Mouse (Mus musculus): Measurements from ENCODE around the gene Disp2.

The Disp2 gene

DNA sequence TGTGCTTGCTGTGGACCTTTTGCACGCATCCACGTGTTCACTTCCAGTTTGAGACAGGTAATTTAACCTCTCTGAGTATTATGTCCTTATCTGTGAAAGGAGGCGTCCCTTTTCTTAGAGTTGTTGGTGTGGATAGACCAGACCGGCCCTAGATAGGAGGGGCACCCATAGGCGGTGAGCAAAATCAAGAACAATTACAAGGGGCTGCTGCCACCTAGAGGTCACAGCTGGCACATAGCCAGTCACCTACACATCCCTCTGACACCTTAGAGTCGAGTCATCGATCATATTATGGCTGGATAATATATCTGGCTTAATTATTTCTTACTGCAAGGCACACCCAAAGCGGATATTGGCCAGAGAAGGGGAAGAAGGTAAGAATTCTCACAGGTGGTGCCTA is 19.7 kb upstream of the Disp2 start:
- peak; percentile 45 to 70 for DNase-seq

DNA sequence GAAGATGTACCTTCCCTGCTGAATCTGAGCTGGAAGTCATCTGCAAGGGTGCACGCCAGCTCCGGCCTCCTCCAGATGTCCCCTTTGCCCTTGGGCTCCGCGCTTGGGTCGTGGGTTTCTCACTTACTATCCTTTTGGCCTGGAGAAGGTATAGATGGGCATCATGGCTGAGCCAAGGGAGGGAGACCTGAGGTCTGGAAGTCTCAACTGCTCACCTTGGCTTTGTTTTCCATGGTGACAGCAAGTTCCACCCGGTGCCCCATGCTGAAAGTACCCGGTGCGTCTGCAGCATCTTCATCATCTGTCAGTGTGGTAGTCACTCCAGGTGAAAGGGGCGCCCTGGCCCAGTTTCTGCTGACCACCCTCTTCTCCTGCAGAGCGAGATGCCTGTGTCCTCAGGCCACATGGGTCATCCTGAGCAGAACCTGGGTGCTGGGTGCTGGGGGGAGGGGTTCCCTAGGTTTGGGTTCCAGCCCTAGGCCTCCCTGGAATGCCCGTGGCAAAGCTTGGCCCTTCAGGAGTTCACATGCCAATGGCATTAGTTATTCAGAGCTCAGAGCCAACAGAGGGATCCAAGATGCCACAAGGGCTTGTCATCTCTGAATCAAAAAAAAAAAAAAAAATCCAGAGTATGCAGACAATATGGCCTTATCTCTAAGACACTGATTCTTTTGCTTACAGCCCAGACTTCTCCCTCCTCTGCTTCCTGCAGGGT is 19.1 kb upstream of the Disp2 start:
- DNase-seq = peak in 1 of 2 experiments; percentile 13

DNA sequence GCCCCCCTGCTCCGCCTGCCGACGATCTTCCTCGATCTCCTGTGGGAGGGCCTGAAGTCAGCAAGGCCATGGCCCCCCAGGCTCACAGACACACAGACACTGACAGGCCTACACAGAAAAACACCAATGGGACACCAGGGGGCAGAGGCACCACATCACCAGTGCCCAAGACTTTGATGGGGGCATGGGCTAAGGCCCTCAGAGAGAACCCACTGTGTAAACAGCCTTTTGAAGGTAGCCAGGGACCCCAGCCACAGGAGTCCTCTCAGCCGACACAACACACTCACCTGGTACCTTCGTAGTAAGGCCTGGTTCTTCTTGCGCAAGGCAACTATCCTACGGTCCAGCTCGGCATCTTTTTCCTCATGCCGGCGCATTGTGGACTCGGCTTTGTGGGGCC is 18.2 kb upstream of the Disp2 start:
- DNase-seq = peak in 1 of 2 experiments; percentile 36

DNA sequence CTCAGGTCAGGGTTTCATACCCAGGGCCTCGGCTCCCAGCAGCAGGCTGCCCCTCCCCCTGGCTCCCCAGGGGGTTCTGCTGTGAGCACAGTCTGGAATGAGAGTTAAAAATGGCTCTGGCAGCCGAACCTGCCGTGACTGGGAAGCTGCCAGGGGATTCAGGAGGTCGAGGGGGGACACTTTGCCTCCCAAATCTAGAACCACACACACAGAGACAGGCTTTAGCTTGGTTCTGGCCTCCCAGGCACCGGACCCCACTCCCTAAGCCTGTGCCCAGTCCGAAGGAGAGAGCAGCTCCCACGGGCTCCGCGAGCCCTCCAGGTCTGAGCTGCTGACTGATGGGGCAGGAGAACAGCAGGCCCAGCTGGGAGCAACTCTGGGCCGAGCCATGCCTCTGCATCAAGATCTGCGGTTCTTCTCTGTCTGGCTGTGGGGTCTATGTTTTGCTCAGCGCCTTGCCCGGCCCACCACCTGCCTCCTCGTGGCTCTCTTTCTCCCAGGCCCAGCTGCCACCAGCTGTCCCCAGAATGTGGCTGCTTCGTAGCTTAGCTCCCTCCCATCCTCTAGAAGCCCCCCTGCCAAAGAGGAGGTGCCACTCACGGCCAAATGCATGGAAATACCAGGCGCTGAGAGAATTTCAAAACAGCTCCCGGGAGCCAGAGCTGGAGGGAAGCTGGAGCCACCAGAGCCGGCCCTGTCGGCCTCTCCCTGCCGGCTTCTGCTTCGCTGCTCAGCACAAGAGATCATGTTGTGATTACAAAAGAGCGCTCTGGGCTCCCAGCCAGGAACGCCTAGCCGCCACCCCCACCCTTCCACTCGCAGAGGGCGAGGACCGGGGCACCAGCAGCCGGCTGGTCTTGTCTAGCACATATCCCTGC is 17.4 kb upstream of the Disp2 start, which contains the start of gene Ccdc9b:
Ccdc9b (minus strand) TSS at position 756 of the 878 bp plus-strand sequence.
- DNase-seq = peak; percentile 91 to 93

DNA sequence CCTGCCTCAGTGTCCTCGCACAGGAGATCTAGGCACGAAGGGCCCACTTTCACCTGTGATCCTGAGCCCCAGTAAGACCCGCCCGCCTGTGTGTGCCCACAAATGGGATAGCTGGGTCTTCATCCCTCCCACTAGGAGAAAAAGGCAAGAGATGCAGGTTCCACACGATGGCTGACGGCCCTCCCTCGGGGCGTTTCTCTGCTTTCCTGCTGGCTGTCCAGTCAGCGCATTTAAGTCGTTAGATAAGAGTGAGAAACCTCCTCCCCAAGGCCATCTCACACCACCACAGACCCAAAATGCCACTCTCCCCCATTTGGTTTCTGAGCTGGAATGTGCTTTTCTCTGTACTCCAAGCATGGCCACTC is 16.8 kb upstream of the Disp2 start:
- DNase-seq = no peak

GRCm38 (mm10) chr2:118763469-118763868 is 16.1 kb upstream of the Disp2 start:
- no peak for DNase-seq

GRCm38 (mm10) chr2:118764094-118764831 is 15.3 kb upstream of the Disp2 start:
- DNase-seq = peak; percentile 59 to 77

- no peak for DNase-seq
These were observed 14.6 kb upstream of the Disp2 start for GRCm38 (mm10) chr2:118764875-118765274.

GRCm38 (mm10) chr2:118766041-118767033 is 13.2 kb upstream of the Disp2 start:
- DNase-seq = no peak

DNA sequence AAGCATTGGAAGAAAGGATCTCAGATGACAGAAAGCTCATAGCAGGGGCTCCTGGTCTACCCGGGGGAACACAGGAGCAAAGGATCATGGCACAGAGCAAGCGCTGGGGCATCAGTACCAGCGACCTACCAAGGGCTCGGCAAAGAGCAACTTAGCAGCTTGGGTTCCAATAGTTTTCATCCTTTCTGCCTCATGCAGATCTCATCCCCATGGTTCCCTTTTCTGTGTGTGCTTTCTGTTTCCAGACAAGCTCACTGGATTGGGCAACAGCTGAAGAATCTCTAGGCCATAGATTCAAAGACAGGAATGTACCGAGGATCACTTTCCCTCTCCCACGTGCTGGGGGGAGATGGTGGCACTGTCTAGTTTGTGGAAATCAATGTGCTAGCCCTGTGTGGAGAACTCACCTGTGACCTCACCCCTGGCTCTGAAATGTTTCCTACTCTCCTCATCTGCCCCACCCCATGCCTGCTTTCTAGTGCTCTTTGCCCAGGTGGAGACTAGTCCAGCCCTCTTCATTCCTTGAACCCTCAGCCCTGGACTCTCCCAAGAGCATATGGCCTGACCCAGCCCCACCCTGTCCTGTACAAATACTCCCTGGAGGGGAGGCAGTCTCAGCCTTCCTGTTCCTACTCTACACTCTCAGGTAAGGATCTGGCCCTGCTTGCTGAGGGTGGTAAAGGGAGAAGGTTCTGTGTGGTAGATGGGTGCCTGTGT is 7.2 kb upstream of the Disp2 start, which contains the start of gene Phgr1:
Phgr1 (plus strand) TSS at position 612 of the 717 bp plus-strand sequence.
- DNase-seq = no peak

DNA sequence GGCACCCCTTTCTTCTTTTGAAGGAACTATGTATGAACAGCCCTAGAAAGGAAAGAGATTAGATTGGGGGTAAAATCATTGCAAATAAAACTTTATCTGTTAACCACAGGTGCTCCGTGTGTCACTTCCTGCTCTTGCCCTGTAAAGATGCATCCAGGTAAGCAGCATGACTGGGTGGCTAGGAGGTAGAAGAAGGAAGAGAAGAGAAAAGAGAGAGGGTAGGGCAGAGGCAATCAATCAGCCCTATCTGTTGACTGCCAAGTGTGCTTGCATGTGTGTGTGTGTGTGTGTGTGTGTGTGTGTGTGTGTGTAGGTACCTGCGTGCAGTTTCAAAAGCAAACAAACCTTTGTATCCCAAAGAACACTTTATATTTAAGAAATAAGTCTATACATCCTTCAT is 5.0 kb upstream of the Disp2 start:
- DNase-seq = no peak

DNA sequence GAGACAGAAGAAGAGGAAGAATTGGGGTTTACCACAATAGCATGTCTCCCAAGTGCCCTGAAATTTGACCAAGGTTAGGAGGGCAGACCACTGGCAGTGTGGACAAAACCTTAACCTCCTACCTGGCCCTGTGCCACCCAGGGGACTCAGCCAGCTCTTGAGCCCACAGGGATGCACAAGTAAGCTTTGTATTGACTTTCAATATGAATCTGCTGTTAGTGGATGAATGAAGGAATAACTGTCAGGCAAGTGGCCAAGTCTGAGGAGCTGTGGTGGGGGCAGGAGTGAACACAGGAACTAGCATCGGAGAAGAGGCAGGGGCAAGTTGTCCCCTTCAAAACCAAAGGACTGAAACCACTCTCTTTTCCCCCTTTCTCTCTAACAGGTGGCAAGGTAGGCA is 4.1 kb upstream of the Disp2 start:
- DNase-seq = peak; percentile 41 to 55

- peak; percentile 74 to 77 for DNase-seq
These were observed 3.7 kb upstream of the Disp2 start for GRCm38 (mm10) chr2:118775846-118776245.

GRCm38 (mm10) chr2:118776295-118776694 is 3.2 kb upstream of the Disp2 start:
- peak in 1 of 2 experiments; percentile 39 for DNase-seq

GRCm38 (mm10) chr2:118778418-118778817 is 1.1 kb upstream of the Disp2 start:
- no peak for DNase-seq

- peak; percentile 55 to 63 for DNase-seq
These were observed 454 bp upstream of the Disp2 start for GRCm38 (mm10) chr2:118779065-118779464.

DNA sequence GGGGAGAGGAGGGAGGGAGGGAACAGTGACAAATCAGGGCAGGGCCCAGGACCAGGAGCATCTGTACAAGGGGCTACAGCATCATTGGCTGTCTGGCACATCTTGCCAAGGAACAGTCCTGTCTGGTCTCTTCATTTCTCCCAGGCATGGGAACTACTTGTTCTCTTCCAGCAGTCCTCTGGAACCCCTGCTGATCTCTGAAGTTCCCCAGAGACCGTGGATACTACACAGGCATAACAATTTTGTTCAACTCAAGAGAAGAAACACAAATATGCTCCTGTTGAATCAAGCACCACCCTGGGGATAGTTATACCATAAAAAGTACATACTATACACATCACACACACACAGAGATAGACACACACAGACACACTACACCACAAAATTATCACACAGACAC is 1.6 kb downstream of the Disp2 start:
- DNase-seq = no peak

DNA sequence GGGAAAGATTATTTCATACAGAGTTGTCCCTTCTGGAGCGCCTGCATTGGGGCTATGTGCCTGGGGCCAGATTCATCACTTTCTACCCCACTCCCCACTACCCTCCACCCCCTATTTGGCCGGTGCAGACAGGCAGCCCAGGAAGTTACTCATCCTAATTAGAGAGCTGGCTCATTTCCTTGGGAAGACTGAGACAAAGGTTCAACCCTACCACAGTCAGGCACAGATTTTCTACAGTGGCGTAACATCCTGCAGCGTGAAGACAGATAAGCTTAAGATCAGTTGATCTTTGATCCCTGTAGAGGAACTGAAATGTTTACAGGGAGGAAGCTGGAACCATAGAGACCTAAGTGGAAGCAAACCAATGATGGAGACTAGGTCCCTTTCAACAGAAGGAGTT is 2.8 kb downstream of the Disp2 start:
- no peak for DNase-seq

DNA sequence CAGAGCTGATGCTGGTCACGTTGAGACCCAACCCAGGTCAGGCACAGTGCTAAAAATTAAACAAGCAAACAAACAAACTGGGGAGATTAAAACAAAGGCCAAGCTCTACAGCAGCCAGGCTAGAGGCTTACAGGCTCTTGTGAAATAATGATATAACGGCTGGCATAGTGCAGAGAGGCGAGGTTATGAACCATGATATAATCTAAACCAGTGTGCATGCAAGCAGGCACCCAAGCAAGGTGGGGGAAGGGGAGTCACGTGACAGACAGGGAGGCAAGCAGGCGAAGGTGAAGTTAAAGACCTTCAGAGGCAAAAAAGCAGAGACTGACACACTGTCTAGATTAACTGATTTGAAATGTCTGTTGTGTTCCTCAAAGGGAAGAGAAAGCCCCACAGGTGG is 3.6 kb downstream of the Disp2 start:
- no peak for DNase-seq

- no peak for DNase-seq
These were observed 4.1 kb downstream of the Disp2 start for GRCm38 (mm10) chr2:118783663-118784062.

DNA sequence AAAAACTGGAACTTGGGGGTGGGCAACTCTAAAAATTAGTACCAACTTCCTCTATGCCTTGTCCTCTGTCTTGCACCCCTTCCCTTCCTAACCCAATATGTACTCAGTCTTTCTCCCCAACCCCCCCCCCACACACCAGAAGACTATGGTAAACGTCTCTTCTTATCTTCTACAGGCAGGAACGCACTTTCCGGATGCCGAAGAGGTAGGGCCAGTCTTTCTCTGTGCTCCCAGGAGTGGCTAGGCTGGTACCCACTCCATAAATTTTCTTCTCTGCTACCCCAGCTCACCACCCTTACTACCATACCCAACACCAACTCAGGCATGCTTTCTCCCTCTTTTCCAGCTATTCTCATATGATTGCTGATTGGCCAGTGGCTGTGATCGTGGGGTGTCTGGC is 7.0 kb downstream of the Disp2 start:
- no peak for DNase-seq

All from cerebellum, postnatal 25 days (tissue).